Mouse (Mus musculus) G1E (cell line): ENCODE data around the gene Gnaq. TPM values are rescaled to one million over a fixed set of nuclear protein-coding genes. Genes with fewer than 3 reads are reported as not detected.

Experiments used
- ATAC-seq: 2 replicates; pipeline ENCODE4 v1.8.0; 2016; ENCODE audit warnings: mild to moderate bottlenecking; ENCODE audit not compliant: insufficient number of reproducible peaks, poor library complexity, low FRiP score, severe bottlenecking; ENCODE audit errors: extremely low read depth
- DNase-seq: peaks from one replicate; pipeline ENCODE4 v3.0.0; 2012; ENCODE audit warnings: low spot score
- H3K27me3 ChIP-seq: 2 replicates; pipeline ENCODE4 v1.6.1; 2012; ENCODE audit warnings: mild to moderate bottlenecking, low read length, inconsistent platforms; ENCODE audit not compliant: insufficient read depth
- H3K36me3 ChIP-seq: replicated peaks from 2 replicates; pipeline ENCODE3; 2012; ENCODE audit warnings: mild to moderate bottlenecking, inconsistent platforms
- H3K4me1 ChIP-seq: 2 replicates; pipeline ENCODE4 v1.6.1; 2012; ENCODE audit warnings: low read depth, low read length, inconsistent platforms, mixed read lengths; ENCODE audit not compliant: insufficient read depth
- H3K4me3 ChIP-seq: 2 replicates; pipeline ENCODE4 v1.5.1; 2012; ENCODE audit warnings: low read depth, mild to moderate bottlenecking, inconsistent platforms, low read length, moderate library complexity, mixed read lengths
- H3K9me3 ChIP-seq: replicated peaks from 2 replicates; pipeline ENCODE4 v1.6.1; 2012; ENCODE audit warnings: inconsistent platforms
- CTCF ChIP-seq: IDR thresholded peaks from 2 replicates; pipeline ENCODE4 v1.5.1; 2012; ENCODE audit warnings: low read depth, low read length, inconsistent platforms, mixed read lengths
- GATA1 ChIP-seq: IDR thresholded peaks from 2 replicates; pipeline ENCODE4 v1.6.1; 2012; ENCODE audit warnings: borderline replicate concordance, low read length, inconsistent platforms, mixed read lengths
- GATA2 ChIP-seq: IDR thresholded peaks from 2 replicates; pipeline ENCODE4 v1.6.1; 2012; ENCODE audit warnings: low read depth, low read length, inconsistent platforms, borderline replicate concordance
- POLR2AphosphoS5 ChIP-seq: IDR thresholded peaks from 2 replicates; pipeline ENCODE4 v1.6.1; 2012; ENCODE audit warnings: low read depth, low read length, inconsistent platforms; ENCODE audit not compliant: insufficient replicate concordance
- TAL1 ChIP-seq: conservative IDR thresholded peaks from 2 replicates; pipeline ENCODE4 v1.6.1; 2012; ENCODE audit warnings: low read depth, low read length, inconsistent platforms, mixed read lengths
- polyA plus RNA-seq: library from polyadenylated mRNA; stranded (reverse); fragments of >175 nt; gene quantifications from 2 replicates; pipeline ENCODE4 v1.2.3, GENCODE M21; 2012
- total RNA-seq, 2 experiments: library from RNA; stranded (forward) in 1 of 2; stranded (reverse) in 1 of 2; fragments of 200-1000 nt in 1 of 2; fragments of >200 nt in 1 of 2; fragmentation: Nextera tagmentation in 1 of 2; gene quantifications; 2 replicates each; pipeline ENCODE4 v1.2.3; 2014 to 2017

Gene Gnaq
- total and polyA plus RNA-seq, 3 experiments = 0.93 TPM; not detected in 2

- DNase-seq (no peak), ATAC-seq (no peak)
- Histone ChIP-seq H3K4me1 (no peaks in the 10 kb centered on the region), H3K9me3 (no peaks in the 10 kb centered on the region), H3K27me3 (0 out of 2 replicates have a peak, but pooled peaks cover 2% of the 10 kb centered on the region), H3K4me3 (no peak overlapping the region), H3K36me3 (no peaks in the 10 kb centered on the region)
- no peak for TF ChIP-seq GATA1
- no peak for TF ChIP-seq POLR2AphosphoS5
- no peak for TF ChIP-seq TAL1
- no peak for TF ChIP-seq GATA2
- TF ChIP-seq CTCF = no peak
Observed at GRCm38 (mm10) chr19:16292056-16292608, 159.5 kb downstream of the Gnaq start.

GRCm38 (mm10) chr19:16292978-16293377, 160.3 kb downstream of the Gnaq start:
- no peak for ATAC-seq
- Histone ChIP-seq H3K4me1 (no peaks in the 10 kb centered on the region), H3K27me3 (no peaks in the 10 kb centered on the region), H3K4me3 (no peak overlapping the region), H3K9me3 (no peaks in the 10 kb centered on the region), H3K36me3 (no peaks in the 10 kb centered on the region)
- DNase-seq = no peak
- TF ChIP-seq GATA2 (no peak), GATA1 (no peak), TAL1 (no peak), POLR2AphosphoS5 (no peak), CTCF (no peak)

- DNase-seq = no peak
- no peaks in the 10 kb centered on the region for H3K4me1 ChIP-seq
Observed at GRCm38 (mm10) chr19:16300413-16300812, 167.8 kb downstream of the Gnaq start.

GRCm38 (mm10) chr19:16301336-16301735, 168.7 kb downstream of the Gnaq start:
- ATAC-seq (no peak), DNase-seq (no peak)
- Histone ChIP-seq H3K4me3 (no peak overlapping the region), H3K27me3 (0 out of 2 replicates have a peak, but pooled peaks cover 4% of the 10 kb centered on the region), H3K9me3 (no peaks in the 10 kb centered on the region), H3K36me3 (no peaks in the 10 kb centered on the region), H3K4me1 (no peaks in the 10 kb centered on the region)
- no peak for TF ChIP-seq TAL1
- TF ChIP-seq POLR2AphosphoS5 = no peak
- no peak for TF ChIP-seq GATA2
- TF ChIP-seq GATA1 = no peak

More at GRCm38 (mm10) chr19:16300413-16300812, 167.8 kb downstream of the Gnaq start:
- TF ChIP-seq TAL1 (no peak), GATA1 (no peak), GATA2 (no peak), CTCF (no peak), POLR2AphosphoS5 (no peak)
- Histone ChIP-seq H3K36me3 (no peaks in the 10 kb centered on the region), H3K27me3 (no peaks in the 10 kb centered on the region), H3K9me3 (no peaks in the 10 kb centered on the region), H3K4me3 (no peak overlapping the region)
- ATAC-seq = no peak

- no peak for DNase-seq
- TF ChIP-seq TAL1 (no peak), POLR2AphosphoS5 (no peak), GATA1 (no peak), CTCF (no peak), GATA2 (no peak)
- H3K4me1 ChIP-seq = no peaks in the 10 kb centered on the region
Observed at GRCm38 (mm10) chr19:16309031-16309430, 176.4 kb downstream of the Gnaq start.

GRCm38 (mm10) chr19:16314295-16314821, 181.7 kb downstream of the Gnaq start:
- ATAC-seq (no peak), DNase-seq (no peak)
- Histone ChIP-seq H3K4me3 (no peak overlapping the region), H3K36me3 (no peaks in the 10 kb centered on the region), H3K9me3 (no peaks in the 10 kb centered on the region), H3K4me1 (no peaks in the 10 kb centered on the region), H3K27me3 (peaks cover 2% of the 10 kb centered on the region; the same call in 1 of the 2 replicates)
- no peak for TF ChIP-seq CTCF
- no peak for TF ChIP-seq TAL1
- TF ChIP-seq POLR2AphosphoS5 = no peak
- TF ChIP-seq GATA2 = no peak
- no peak for TF ChIP-seq GATA1

More at GRCm38 (mm10) chr19:16309031-16309430, 176.4 kb downstream of the Gnaq start:
- Histone ChIP-seq H3K4me3 (no peak overlapping the region), H3K36me3 (no peaks in the 10 kb centered on the region), H3K9me3 (no peaks in the 10 kb centered on the region), H3K27me3 (0 out of 2 replicates have a peak, but pooled peaks cover 4% of the 10 kb centered on the region)
- ATAC-seq = no peak
